Mouse (Mus musculus) liver, embryonic 16.5 days (tissue): Measurements from ENCODE around the gene Zfr2. TPM values are rescaled to one million over a fixed set of nuclear protein-coding genes. Genes with fewer than 3 reads are reported as not detected.

Experiments used
- ATAC-seq: fragments of 200-750 bp; cut with Nextera tagmentation; 2 replicates; pipeline ENCODE4 v1.8.0; 2017; ENCODE audit warnings: low read depth, mild to moderate bottlenecking, moderate number of reproducible peaks, moderate library complexity
- H3K27ac ChIP-seq: fragments of 300-500 bp; sonication (generic); 2 replicates; pipeline ENCODE4 v1.5.1; 2014; ENCODE audit warnings: mild to moderate bottlenecking, low read length
- H3K27me3 ChIP-seq: fragments of 300-500 bp; sonication (generic); 2 replicates; pipeline ENCODE4 v1.6.1; 2014; ENCODE audit warnings: low read depth, low read length, mixed read lengths; ENCODE audit not compliant: control insufficient read depth, insufficient read depth
- H3K36me3 ChIP-seq: fragments of 300-500 bp; sonication (generic); 2 replicates; pipeline ENCODE4 v1.6.1; 2014; ENCODE audit warnings: mild to moderate bottlenecking; ENCODE audit not compliant: control insufficient read depth, insufficient read depth
- H3K4me1 ChIP-seq: fragments of 300-500 bp; sonication (generic); 2 replicates; pipeline ENCODE4 v1.6.1; 2014; ENCODE audit warnings: low read depth, low read length, mixed read lengths; ENCODE audit not compliant: control insufficient read depth
- H3K4me2 ChIP-seq: fragments of 300-500 bp; sonication (generic); 2 replicates; pipeline ENCODE4 v1.6.1; 2014; ENCODE audit warnings: low read depth, low read length, mixed read lengths
- H3K4me3 ChIP-seq: fragments of 300-500 bp; sonication (generic); 2 replicates; pipeline ENCODE4 v1.5.1; 2014; ENCODE audit warnings: low read depth, mild to moderate bottlenecking, low read length
- H3K9ac ChIP-seq: fragments of 300-500 bp; sonication (generic); 2 replicates; pipeline ENCODE4 v1.6.1; 2014; ENCODE audit warnings: low read depth, low read length
- H3K9me3 ChIP-seq: fragments of 300-500 bp; sonication (generic); replicated peaks from 2 replicates; pipeline ENCODE4 v1.6.1; 2016; ENCODE audit warnings: low read length; ENCODE audit not compliant: control insufficient read depth
- WGBS: fragments of 180-500 bp; shearing (Covaris S2); extraction: QIAGEN DNeasy Blood & Tissue Kit; methylation state at CpG from one replicate; pipeline ENCODE4 v1.1.7; 2014; ENCODE audit not compliant: insufficient replicate concordance; 5-methylcytosine and 5-hydroxymethylcytosine counted together
- microRNA-seq: library from miRNA; unstranded; fragments of <30 nt; microRNA quantifications from one replicate; pipeline ENCODE4, GENCODE M21; 2016
- polyA plus RNA-seq: library from polyadenylated mRNA; unstranded; fragments of >200 nt; fragmentation: Nextera tagmentation; extraction: Ambion mirVana; gene quantifications from 2 replicates; pipeline ENCODE4 v1.2.1, GENCODE M21; 2015

Zfr2 gene
- polyA plus RNA-seq, 1 experiment from 2014 or later: 0.59 TPM

DNA sequence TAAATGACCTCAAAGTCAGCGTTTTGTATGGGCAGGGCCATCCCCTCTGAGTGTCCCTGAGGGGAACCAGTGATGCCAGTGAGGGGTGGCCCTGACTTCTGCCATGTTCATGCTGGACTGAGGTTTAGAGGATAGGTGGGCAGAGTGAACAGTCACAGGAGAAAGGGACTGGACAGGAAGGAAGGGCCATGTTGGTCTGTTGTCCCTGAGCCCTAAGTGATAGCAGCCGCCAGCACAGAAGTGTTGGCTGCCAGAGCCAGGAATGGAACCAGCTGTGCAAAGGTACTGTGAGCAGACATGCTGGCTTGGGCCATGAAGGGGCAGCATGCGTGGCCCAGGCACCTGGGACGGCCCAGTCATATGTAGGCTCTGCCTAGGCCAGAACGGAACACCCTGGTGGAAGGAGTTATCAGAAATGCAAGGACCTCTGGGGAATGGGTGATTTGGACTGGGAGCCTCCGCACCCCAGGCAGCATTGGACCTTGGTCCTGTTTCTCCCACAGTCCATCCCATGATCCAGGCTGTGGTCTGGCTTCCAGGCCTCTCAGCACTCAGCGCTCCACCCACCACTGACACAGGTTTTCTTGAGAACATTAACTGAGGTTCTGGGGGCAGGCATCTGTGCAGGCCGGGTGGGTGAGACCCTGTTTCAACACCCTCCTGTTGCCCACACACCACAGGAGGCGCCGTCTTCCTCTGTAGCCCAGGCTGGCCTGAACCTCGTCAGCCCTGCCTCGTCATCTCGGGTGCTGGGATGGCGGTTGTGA, 66.8 kb downstream of the Zfr2 start:
- H3K9ac ChIP-seq: peak overlapping the region; percentile 25; the same call in 1 of the 2 replicates
- WGBS: 62% methylated on average over 14 of the region's 14 CpGs
- no peaks in the 10 kb centered on the region for H3K9me3 ChIP-seq
- ATAC-seq: peak; percentile 10; the same call in 1 of the 2 replicates
- no peaks in the 10 kb centered on the region for H3K27me3 ChIP-seq
- peak overlapping the region; percentile 90 for H3K27ac ChIP-seq
- H3K4me3 ChIP-seq: no peak overlapping the region
- no peaks in the 10 kb centered on the region for H3K36me3 ChIP-seq
- H3K4me2 ChIP-seq: peak overlapping the region; percentile 18
- H3K4me1 ChIP-seq: peaks cover 96% of the 10 kb centered on the region

DNA sequence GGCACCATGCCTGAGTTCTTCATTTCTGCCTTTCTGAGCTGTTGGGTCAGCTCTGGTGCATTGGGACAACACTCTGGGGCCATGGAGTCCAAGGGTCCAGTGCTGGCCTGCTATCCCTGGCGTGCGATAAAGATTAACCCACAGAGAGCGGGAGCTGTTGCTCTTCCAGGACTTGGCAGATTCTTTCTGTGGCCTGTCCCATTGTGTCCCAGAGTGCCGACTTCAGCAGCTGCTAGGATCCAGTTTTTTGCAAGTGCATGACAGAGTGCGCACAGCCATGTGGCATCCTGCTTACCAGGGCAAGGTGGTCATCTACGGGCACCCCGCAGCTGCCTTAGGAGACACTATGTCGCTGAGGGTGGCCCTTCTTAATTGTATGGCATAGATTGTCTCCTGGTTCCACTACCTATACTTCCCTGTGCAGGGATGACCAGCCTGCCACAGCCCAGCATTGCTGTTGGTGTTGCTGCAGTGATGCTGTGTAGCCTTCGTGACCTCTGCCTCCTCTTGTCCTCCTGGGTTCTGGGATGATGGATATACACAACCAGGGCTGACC, 67.5 kb downstream of the Zfr2 start:
- H3K9ac ChIP-seq: no peak overlapping the region
- H3K9me3 ChIP-seq: no peaks in the 10 kb centered on the region
- H3K4me1 ChIP-seq: peaks cover 94% of the 10 kb centered on the region
- ATAC-seq: peak; percentile 66
- H3K36me3 ChIP-seq: no peaks in the 10 kb centered on the region
- 72% methylated on average over 9 of the region's 9 CpGs for WGBS
- no peak overlapping the region for H3K4me3 ChIP-seq
- no peaks in the 10 kb centered on the region for H3K27me3 ChIP-seq
- peak overlapping the region; percentile 90 for H3K27ac ChIP-seq
- peak overlapping the region; percentile 18 for H3K4me2 ChIP-seq

DNA sequence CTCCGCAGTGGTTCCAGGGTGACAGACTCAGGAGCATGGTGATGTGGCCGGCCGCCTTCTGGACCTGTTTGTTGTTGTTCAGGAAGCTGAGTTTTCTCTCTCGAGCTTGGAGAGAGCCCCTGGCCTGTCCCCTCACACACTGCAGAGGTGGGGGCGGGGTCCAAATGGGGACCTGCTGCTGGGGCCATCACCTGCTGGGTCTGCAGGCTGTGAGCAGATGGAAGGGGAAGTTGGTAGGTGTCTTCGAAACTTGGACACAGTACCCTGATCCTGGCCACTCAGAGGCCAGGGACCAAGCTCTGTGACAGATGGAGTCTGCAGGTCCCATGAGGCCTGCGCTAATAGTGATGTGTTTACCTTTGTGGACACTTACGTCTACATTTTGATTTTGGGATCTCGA, 68.4 kb downstream of the Zfr2 start:
- ATAC-seq: no peak
- H3K4me3 ChIP-seq: no peak overlapping the region
- no peak overlapping the region for H3K4me2 ChIP-seq
- H3K9ac ChIP-seq: no peak overlapping the region
- no peaks in the 10 kb centered on the region for H3K27me3 ChIP-seq
- peaks cover 7% of the 10 kb centered on the region for H3K36me3 ChIP-seq
- 64% methylated on average over 9 of the region's 9 CpGs for WGBS
- peaks cover 85% of the 10 kb centered on the region for H3K4me1 ChIP-seq
- H3K27ac ChIP-seq: peak overlapping the region; percentile 45
- H3K9me3 ChIP-seq: no peaks in the 10 kb centered on the region

Small RNA genes within 50 kb of the gene (microRNA-seq; reads per million reads assigned to microRNA genes)
- gene Mir3057: 8.1 reads per million, percentile 23 among the genes with 10 or more reads in this experiment

Other genes with a start within 250 kb of the Zfr2 start
- gene Gng7, start 218.2 kb upstream of the Zfr2 start, polyA plus RNA-seq: 0.36 and 0.44 TPM in 2 replicates
- not detected in 2 replicates for gene Diras1, start 207.5 kb upstream of the Zfr2 start, polyA plus RNA-seq
- 5.5 TPM in 2 replicates for gene Slc39a3, start 195.7 kb upstream of the Zfr2 start, polyA plus RNA-seq
- 55.3 and 57.3 TPM in 2 replicates for gene Sgta, start 173.0 kb upstream of the Zfr2 start, polyA plus RNA-seq
- 15.5 and 16.6 TPM in 2 replicates for gene Thop1, start 163.1 kb upstream of the Zfr2 start, polyA plus RNA-seq
- gene Creb3l3, start 134.3 kb upstream of the Zfr2 start, polyA plus RNA-seq: 39.9 and 45.9 TPM in 2 replicates
- gene Map2k2, start 127.2 kb upstream of the Zfr2 start, polyA plus RNA-seq: 93.8 and 100 TPM in 2 replicates
- 30.0 and 35.0 TPM in 2 replicates for gene Zbtb7a, start 97.9 kb upstream of the Zfr2 start, polyA plus RNA-seq
- gene Pias4, start 65.2 kb upstream of the Zfr2 start, polyA plus RNA-seq: 21.8 and 22.1 TPM in 2 replicates
- 266 and 282 TPM in 2 replicates for gene Eef2, start 56.5 kb upstream of the Zfr2 start, polyA plus RNA-seq
- gene Dapk3, start 50.1 kb upstream of the Zfr2 start, polyA plus RNA-seq: 11.0 and 12.2 TPM in 2 replicates
- not detected in 2 replicates for gene 4930442H23Rik, start 49.3 kb upstream of the Zfr2 start, polyA plus RNA-seq
- 0.05 TPM in 1 of 2 replicates, not detected in the other for gene Nmrk2, start 31.1 kb upstream of the Zfr2 start, polyA plus RNA-seq
- 0.02 and 0.04 TPM in 2 replicates for gene Atcay, start 2.3 kb upstream of the Zfr2 start, polyA plus RNA-seq
- 1.6 and 1.8 TPM in 2 replicates for gene Matk, start 19.8 kb downstream of the Zfr2 start, polyA plus RNA-seq
- 80.0 and 88.1 TPM in 2 replicates for gene Mrpl54, start 33.8 kb downstream of the Zfr2 start, polyA plus RNA-seq
- 24.2 and 26.3 TPM in 2 replicates for gene Apba3, start 33.8 kb downstream of the Zfr2 start, polyA plus RNA-seq
- gene Tjp3, start 58.4 kb downstream of the Zfr2 start, polyA plus RNA-seq: 0.82 and 1.4 TPM in 2 replicates
- 13.9 and 14.7 TPM in 2 replicates for gene Pip5k1c, start 59.8 kb downstream of the Zfr2 start, polyA plus RNA-seq
- gene Cactin, start 87.9 kb downstream of the Zfr2 start, polyA plus RNA-seq: 18.4 and 18.7 TPM in 2 replicates
- 4.3 and 4.5 TPM in 2 replicates for gene Tbxa2r, start 95.6 kb downstream of the Zfr2 start, polyA plus RNA-seq
- gene Gipc3, start 110.1 kb downstream of the Zfr2 start, polyA plus RNA-seq: not detected in 2 replicates
- gene Hmg20b, start 117.3 kb downstream of the Zfr2 start, polyA plus RNA-seq: 19.8 and 22.5 TPM in 2 replicates
- 9.2 and 11.9 TPM in 2 replicates for gene Mfsd12, start 124.3 kb downstream of the Zfr2 start, polyA plus RNA-seq
- gene 4930404N11Rik, start 132.7 kb downstream of the Zfr2 start, polyA plus RNA-seq: 1.9 and 2.5 TPM in 2 replicates
- gene Fzr1, start 145.4 kb downstream of the Zfr2 start, polyA plus RNA-seq: 128 and 138 TPM in 2 replicates
- 46.3 and 48.3 TPM in 2 replicates for gene Dohh, start 151.3 kb downstream of the Zfr2 start, polyA plus RNA-seq
- gene Gm48551, start 151.3 kb downstream of the Zfr2 start, polyA plus RNA-seq: 0.54 and 0.55 TPM in 2 replicates
- 0.44 and 0.48 TPM in 2 replicates for gene Gm48552, start 155.8 kb downstream of the Zfr2 start, polyA plus RNA-seq
- 1.7 and 4.1 TPM in 2 replicates for gene Smim24, start 159.9 kb downstream of the Zfr2 start, polyA plus RNA-seq
- 10.2 and 12.0 TPM in 2 replicates for gene Nfic, start 222.5 kb downstream of the Zfr2 start, polyA plus RNA-seq
- gene Celf5, start 249.6 kb downstream of the Zfr2 start, polyA plus RNA-seq: 0.05 TPM in 1 of 2 replicates, not detected in the other